Mouse (Mus musculus) midbrain, embryonic 12.5 days (tissue): ENCODE results near the gene Gpr4. TPM values are rescaled to one million over a fixed set of nuclear protein-coding genes. Genes with fewer than 3 reads are reported as not detected.

Experiments used
- ATAC-seq: fragments of 200-750 bp; cut with Nextera tagmentation; 2 replicates; pipeline ENCODE4 v1.8.0; 2017; ENCODE audit warnings: low read depth, moderate TSS enrichment, moderate library complexity; ENCODE audit not compliant: low FRiP score
- H3K27ac ChIP-seq: fragments of 300-500 bp; sonication (generic); replicated peaks from 2 replicates; pipeline ENCODE4 v1.5.1; 2016; ENCODE audit warnings: mild to moderate bottlenecking
- H3K27me3 ChIP-seq: fragments of 300-500 bp; sonication (generic); 2 replicates; pipeline ENCODE4 v1.6.1; 2016; ENCODE audit warnings: mild to moderate bottlenecking
- H3K36me3 ChIP-seq: fragments of 300-500 bp; sonication (generic); 2 replicates; pipeline ENCODE4 v1.6.1; 2016
- H3K4me1 ChIP-seq: fragments of 300-500 bp; sonication (generic); 2 replicates; pipeline ENCODE4 v1.6.1; 2016
- H3K4me2 ChIP-seq: fragments of 300-500 bp; sonication (generic); replicated peaks from 2 replicates; pipeline ENCODE4 v1.6.1; 2016; ENCODE audit warnings: mild to moderate bottlenecking, moderate library complexity
- H3K4me3 ChIP-seq: fragments of 300-500 bp; sonication (generic); 2 replicates; pipeline ENCODE4 v1.5.1; 2016; ENCODE audit warnings: mild to moderate bottlenecking
- H3K9ac ChIP-seq: fragments of 300-500 bp; sonication (generic); replicated peaks from 2 replicates; pipeline ENCODE4 v1.6.1; 2016; ENCODE audit warnings: mild to moderate bottlenecking, moderate library complexity
- H3K9me3 ChIP-seq: fragments of 300-500 bp; sonication (generic); 2 replicates; pipeline ENCODE4 v1.6.1; 2016; ENCODE audit warnings: mild to moderate bottlenecking
- WGBS: fragments of 180-500 bp; shearing (Covaris S2); methylation state at CpG from one replicate; pipeline ENCODE4 v1.1.7; 2016; 5-methylcytosine and 5-hydroxymethylcytosine counted together
- polyA plus RNA-seq: library from polyadenylated mRNA; unstranded; fragments of >200 nt; fragmentation: Nextera tagmentation; extraction: Ambion mirVana; gene quantifications from 2 replicates; pipeline ENCODE4 v1.2.1, GENCODE M21; 2016

Gpr4 gene
- polyA plus RNA-seq, 1 experiment from 2014 or later: 2.0 TPM

GRCm38 (mm10) chr7:19230041-19230580 lies 17.8 kb downstream of the Gpr4 start:
- no peaks in the 10 kb centered on the region for H3K27me3 ChIP-seq
- H3K4me1 ChIP-seq: peaks cover 18% of the 10 kb centered on the region
- H3K4me2 ChIP-seq: peak overlapping the region; percentile 84
- 96% methylated on average over 2 of the region's 2 CpGs for WGBS
- peak overlapping the region; percentile 66; the same call in 1 of the 2 replicates for H3K4me3 ChIP-seq
- no peak for ATAC-seq
- no peak overlapping the region for H3K27ac ChIP-seq
- H3K9me3 ChIP-seq: no peaks in the 10 kb centered on the region
- peaks cover 16% of the 10 kb centered on the region; the same call in 1 of the 2 replicates for H3K36me3 ChIP-seq
- peak overlapping the region; percentile 72; the same call in 1 of the 2 replicates for H3K9ac ChIP-seq

GRCm38 (mm10) chr7:19230899-19231298 lies 18.6 kb downstream of the Gpr4 start:
- no peak overlapping the region for H3K27ac ChIP-seq
- H3K4me3 ChIP-seq: no peak overlapping the region
- ATAC-seq: no peak
- peaks cover 8% of the 10 kb centered on the region; the same call in 1 of the 2 replicates for H3K36me3 ChIP-seq
- no peaks in the 10 kb centered on the region for H3K27me3 ChIP-seq
- H3K4me2 ChIP-seq: no peak overlapping the region
- peaks cover 18% of the 10 kb centered on the region for H3K4me1 ChIP-seq
- H3K9me3 ChIP-seq: no peaks in the 10 kb centered on the region
- WGBS: 96% methylated on average over 5 of the region's 5 CpGs
- H3K9ac ChIP-seq: 0 out of 2 replicates have a peak overlapping the region, but pooled peaks have one; percentile 4

DNA sequence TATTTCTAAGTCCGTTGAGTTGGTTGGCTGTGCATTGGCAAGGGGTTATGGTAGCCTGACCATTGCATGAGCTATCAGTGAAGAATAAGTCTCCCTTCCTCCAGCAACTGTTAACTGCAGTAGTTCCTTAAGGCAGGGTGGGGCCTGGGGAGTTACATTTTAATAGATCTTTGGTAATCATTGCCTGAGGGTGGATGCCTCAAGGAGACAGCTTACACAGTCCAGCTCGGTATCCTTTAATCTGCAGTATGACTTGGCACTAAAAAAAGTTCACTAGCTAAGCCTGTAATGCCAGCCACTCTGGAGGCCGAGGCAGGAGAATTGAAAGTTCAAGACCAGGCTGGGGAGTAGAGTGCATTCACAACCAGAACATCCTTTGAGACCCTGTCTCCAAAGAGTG lies 19.5 kb downstream of the Gpr4 start:
- ATAC-seq: no peak
- Histone ChIP-seq H3K4me2 (no peak overlapping the region), H3K4me1 (peaks cover 15% of the 10 kb centered on the region), H3K9ac (no peak overlapping the region), H3K4me3 (no peak overlapping the region), H3K27ac (no peak overlapping the region), H3K27me3 (no peaks in the 10 kb centered on the region), H3K36me3 (peaks cover 7% of the 10 kb centered on the region; the same call in 1 of the 2 replicates), H3K9me3 (no peaks in the 10 kb centered on the region)
- WGBS: 93% methylated on average over 3 of the region's 3 CpGs

DNA sequence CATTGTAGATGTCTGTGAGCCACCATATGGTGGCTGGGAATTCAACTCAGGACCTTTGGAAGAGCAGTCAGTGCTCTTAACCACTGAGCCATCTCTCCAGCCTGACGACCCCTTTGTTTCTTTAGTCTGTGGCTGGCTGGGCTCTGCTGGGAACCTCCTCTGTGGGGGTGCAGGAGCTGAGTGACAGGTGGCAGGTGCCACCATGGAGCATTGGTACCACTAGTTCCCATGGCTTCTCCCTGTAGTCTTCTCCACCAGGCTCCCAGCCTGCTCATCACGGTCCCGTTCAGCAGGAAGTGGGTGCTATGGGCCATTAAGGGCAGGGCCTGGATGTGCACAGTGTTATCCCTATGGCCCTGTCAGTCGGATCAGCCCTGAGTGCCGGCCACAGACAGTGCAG lies 22.3 kb downstream of the Gpr4 start:
- 83% methylated on average over 5 of the region's 5 CpGs for WGBS
- ATAC-seq: no peak

GRCm38 (mm10) chr7:19235092-19235671 lies 22.8 kb downstream of the Gpr4 start:
- Histone ChIP-seq H3K4me3 (no peak overlapping the region), H3K4me2 (no peak overlapping the region), H3K9me3 (no peaks in the 10 kb centered on the region), H3K27me3 (no peaks in the 10 kb centered on the region), H3K9ac (no peak overlapping the region), H3K4me1 (no peaks in the 10 kb centered on the region), H3K27ac (no peak overlapping the region), H3K36me3 (peaks cover 7% of the 10 kb centered on the region; the same call in 1 of the 2 replicates)
- 93% methylated on average over 2 of the region's 2 CpGs for WGBS
- ATAC-seq: no peak

More for the DNA sequence above, 22.3 kb downstream of the Gpr4 start:
- Histone ChIP-seq H3K27me3 (no peaks in the 10 kb centered on the region), H3K9ac (no peak overlapping the region), H3K9me3 (no peaks in the 10 kb centered on the region), H3K27ac (no peak overlapping the region), H3K36me3 (peaks cover 7% of the 10 kb centered on the region; the same call in 1 of the 2 replicates), H3K4me1 (peaks cover 3% of the 10 kb centered on the region), H3K4me2 (no peak overlapping the region), H3K4me3 (no peak overlapping the region)

DNA sequence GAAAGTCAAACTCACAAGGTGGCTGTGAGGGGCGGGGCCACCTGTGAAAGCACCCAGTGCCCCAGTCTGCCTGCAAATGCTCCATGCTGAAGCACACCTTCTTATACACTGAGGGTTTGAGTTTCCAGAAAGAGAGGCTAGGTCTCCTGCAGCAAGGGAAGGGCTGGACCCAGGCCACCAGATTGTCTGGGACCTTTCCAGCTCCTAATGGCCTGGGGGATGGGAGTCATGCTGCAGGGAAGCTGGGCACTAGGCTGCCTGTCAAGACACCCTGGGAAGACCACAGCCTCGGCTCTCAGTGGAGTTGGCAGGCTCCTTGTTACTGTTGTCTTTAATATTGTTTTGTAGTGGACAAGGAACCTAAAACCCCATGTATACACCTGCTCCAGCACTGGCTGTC lies 24.1 kb downstream of the Gpr4 start:
- no peaks in the 10 kb centered on the region for H3K4me1 ChIP-seq
- no peak overlapping the region for H3K4me2 ChIP-seq
- H3K9me3 ChIP-seq: no peaks in the 10 kb centered on the region
- H3K9ac ChIP-seq: no peak overlapping the region
- no peak overlapping the region for H3K27ac ChIP-seq
- no peaks in the 10 kb centered on the region for H3K27me3 ChIP-seq
- WGBS: 86% methylated on average over 2 of the region's 2 CpGs
- ATAC-seq: no peak
- peaks cover 7% of the 10 kb centered on the region; the same call in 1 of the 2 replicates for H3K36me3 ChIP-seq
- H3K4me3 ChIP-seq: no peak overlapping the region

DNA sequence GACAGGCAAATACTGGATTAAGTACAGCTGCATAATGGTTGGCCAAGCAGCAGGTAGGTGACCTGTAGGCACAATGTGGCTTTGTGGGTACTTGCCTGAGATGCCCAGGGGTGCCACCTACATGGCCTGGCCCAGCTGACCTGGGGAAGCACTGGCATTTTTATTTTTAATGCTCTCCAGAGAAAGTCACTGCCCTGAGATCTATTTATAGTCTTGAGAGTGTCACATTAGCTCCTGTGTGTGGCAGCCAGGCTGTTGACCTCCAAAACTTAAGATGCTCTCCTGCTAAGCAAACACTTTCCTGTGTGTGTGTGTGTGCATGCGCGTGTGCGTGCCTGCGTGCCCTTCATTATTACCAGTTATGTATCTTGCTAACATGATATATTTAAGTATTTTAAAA lies 26.0 kb downstream of the Gpr4 start:
- Histone ChIP-seq H3K4me2 (no peak overlapping the region), H3K27me3 (no peaks in the 10 kb centered on the region), H3K9ac (no peak overlapping the region), H3K27ac (no peak overlapping the region), H3K36me3 (no peaks in the 10 kb centered on the region), H3K4me1 (no peaks in the 10 kb centered on the region), H3K4me3 (no peak overlapping the region), H3K9me3 (no peaks in the 10 kb centered on the region)
- ATAC-seq: no peak
- WGBS: 96% methylated on average over 4 of the region's 4 CpGs

DNA sequence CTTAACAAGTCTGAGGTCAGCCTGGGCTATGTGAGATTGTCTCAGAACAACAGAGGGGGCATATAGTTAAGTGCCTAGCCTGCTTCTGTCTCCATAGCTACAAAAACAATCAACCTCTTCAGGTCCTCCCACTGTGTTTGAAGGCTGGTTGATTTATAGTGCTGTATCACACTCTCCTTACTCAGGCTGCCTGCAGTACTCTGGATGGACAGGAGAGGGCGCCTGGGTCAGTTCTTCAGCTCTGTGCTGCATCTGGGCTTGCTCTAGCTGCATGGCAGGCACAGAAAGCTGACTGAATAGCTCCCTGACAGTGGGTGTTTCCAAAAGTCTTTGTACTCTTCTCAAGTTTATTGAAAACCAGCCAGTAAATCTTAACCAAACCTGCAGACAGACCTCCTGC lies 27.1 kb downstream of the Gpr4 start:
- Histone ChIP-seq H3K27me3 (no peaks in the 10 kb centered on the region), H3K9me3 (no peaks in the 10 kb centered on the region), H3K4me3 (no peak overlapping the region), H3K4me1 (no peaks in the 10 kb centered on the region), H3K36me3 (no peaks in the 10 kb centered on the region; the same call in 1 of the 2 replicates), H3K27ac (no peak overlapping the region), H3K4me2 (no peak overlapping the region), H3K9ac (no peak overlapping the region)
- peak; percentile 88 for ATAC-seq
- 0% methylated on average over 1 of the region's 1 CpGs for WGBS

DNA sequence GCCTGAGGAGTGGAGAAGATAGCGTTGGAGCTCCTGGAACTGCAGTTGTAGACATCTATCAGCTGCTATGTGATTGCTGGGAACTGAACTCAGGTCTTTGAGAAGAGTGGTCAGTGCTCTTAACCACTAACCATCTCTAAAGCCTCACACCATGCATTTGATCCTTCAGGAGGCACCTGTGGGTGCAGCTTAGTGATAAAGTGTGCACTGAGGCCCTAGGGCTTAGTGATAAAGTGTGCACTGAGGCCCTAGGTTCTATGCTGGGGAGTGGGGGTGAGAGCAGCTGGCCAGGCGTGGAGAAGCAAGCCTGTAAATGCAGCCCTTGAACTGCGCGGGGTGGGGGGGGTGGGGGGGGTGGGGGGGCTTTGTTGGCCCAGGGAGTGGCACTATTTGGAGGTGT lies 27.6 kb downstream of the Gpr4 start:
- H3K9me3 ChIP-seq: no peaks in the 10 kb centered on the region
- H3K27me3 ChIP-seq: no peaks in the 10 kb centered on the region
- H3K27ac ChIP-seq: no peak overlapping the region
- no peak for ATAC-seq
- H3K4me1 ChIP-seq: no peaks in the 10 kb centered on the region
- no peak overlapping the region for H3K4me3 ChIP-seq
- peaks cover 5% of the 10 kb centered on the region for H3K36me3 ChIP-seq
- no peak overlapping the region for H3K9ac ChIP-seq
- WGBS: 77% methylated on average over 1 of the region's 4 CpGs
- H3K4me2 ChIP-seq: no peak overlapping the region

DNA sequence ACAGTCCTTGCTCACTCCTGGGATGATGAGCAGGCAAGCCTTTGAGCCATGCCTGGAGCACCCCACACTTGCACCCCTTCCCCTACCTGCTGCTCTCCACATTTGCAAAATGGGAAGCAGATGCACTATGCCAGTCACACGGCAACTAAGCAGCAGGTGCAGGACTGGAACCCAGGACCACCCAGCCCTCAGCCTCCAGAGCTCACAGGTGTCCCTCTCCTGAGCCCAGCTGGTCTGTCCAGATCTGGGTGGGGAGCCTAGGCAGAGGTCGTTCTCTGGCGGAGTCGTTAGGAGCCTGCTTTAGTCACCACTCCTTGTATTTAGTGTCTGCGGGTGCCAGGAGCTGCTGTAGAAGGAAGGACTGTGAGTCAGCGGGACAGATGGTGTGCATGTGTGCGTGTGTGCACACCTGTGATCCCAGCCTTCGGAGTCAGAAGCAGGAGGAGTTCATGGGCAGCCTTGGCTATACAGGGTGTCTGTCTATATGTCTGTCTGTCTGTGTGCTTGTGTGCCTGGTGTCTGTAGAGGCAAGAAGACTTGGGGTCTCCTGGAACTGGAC lies 28.6 kb downstream of the Gpr4 start:
- Histone ChIP-seq H3K4me2 (no peak overlapping the region), H3K36me3 (peaks cover 15% of the 10 kb centered on the region), H3K27me3 (no peaks in the 10 kb centered on the region), H3K9ac (no peak overlapping the region), H3K4me1 (no peaks in the 10 kb centered on the region), H3K27ac (no peak overlapping the region), H3K4me3 (no peak overlapping the region), H3K9me3 (no peaks in the 10 kb centered on the region)
- ATAC-seq: no peak
- WGBS: 89% methylated on average over 8 of the region's 8 CpGs

GRCm38 (mm10) chr7:19242005-19242404 lies 29.7 kb downstream of the Gpr4 start:
- H3K27me3 ChIP-seq: no peaks in the 10 kb centered on the region
- 100% methylated on average over 1 of the region's 1 CpGs for WGBS
- no peaks in the 10 kb centered on the region for H3K4me1 ChIP-seq
- H3K4me3 ChIP-seq: no peak overlapping the region
- no peaks in the 10 kb centered on the region for H3K9me3 ChIP-seq
- ATAC-seq: no peak
- no peak overlapping the region for H3K4me2 ChIP-seq
- H3K27ac ChIP-seq: no peak overlapping the region
- no peak overlapping the region for H3K9ac ChIP-seq
- H3K36me3 ChIP-seq: peaks cover 21% of the 10 kb centered on the region

- no peak overlapping the region for H3K4me3 ChIP-seq
- ATAC-seq: no peak
- H3K4me2 ChIP-seq: no peak overlapping the region
- peaks cover 29% of the 10 kb centered on the region for H3K36me3 ChIP-seq
- H3K27me3 ChIP-seq: no peaks in the 10 kb centered on the region
- 0 out of 2 replicates have a peak overlapping the region, but pooled peaks have one; percentile 39 for H3K9ac ChIP-seq
- no peaks in the 10 kb centered on the region for H3K4me1 ChIP-seq
- no peak overlapping the region for H3K27ac ChIP-seq
- 92% methylated on average over 5 of the region's 5 CpGs for WGBS
- H3K9me3 ChIP-seq: no peaks in the 10 kb centered on the region
These were observed 31.5 kb downstream of the Gpr4 start for GRCm38 (mm10) chr7:19243858-19244257.
